Mouse (Mus musculus): ENCODE results near the gene Fam160b1. TPM values are rescaled to one million over a fixed set of nuclear protein-coding genes. Genes with fewer than 3 reads are reported as not detected.

The Fam160b1 gene
- total RNA-seq, 2 experiments from 2014 or later = 14.8 to 14.9 TPM

- intact Hi-C loops (cut with DNase I) = no loop called here
- no peak for DNase-seq
Measured at GRCm38 (mm10) chr19:57339281-57339864, 21.1 kb upstream of the Fam160b1 start.

DNA sequence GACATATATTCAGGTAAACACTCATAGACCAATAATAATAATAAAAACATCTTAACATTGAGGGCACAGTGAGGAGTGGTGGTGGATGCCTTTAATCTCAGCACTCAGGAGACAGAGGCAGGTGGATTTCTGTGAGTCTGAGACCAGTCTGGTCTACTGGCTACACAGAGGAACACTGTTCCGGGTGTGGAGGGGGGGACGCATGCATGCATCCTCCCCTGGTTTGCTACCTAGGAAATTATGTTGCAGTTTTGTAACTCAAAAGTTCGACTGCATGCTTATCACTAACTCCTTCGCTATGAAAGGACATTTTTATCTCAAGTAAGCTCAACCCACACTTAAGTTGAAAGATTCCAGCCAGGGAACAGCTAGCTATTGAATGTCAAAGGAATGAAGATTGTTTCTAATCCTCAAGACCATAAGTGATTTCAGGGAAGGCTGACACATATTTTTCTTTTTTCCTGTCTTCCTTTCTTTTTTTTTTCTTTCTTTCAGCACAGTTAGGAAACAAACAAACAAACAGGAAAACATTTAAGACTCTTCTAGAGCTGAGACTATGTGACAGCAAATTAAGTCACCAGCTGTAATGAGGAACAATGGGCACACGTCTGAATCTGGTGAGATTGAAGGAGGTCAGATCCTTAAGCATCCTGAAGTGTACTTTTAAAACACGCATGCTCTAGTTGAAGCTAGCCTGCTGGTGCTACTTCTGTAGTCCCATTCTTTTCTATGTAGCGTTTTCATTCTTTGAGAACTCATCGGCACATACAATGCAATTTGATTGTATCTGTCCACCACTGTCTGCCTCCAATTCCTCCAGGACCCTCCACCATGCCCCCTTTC lies 19.4 kb upstream of the Fam160b1 start:
- intact Hi-C loops (cut with DNase I) = no loop called here

DNA sequence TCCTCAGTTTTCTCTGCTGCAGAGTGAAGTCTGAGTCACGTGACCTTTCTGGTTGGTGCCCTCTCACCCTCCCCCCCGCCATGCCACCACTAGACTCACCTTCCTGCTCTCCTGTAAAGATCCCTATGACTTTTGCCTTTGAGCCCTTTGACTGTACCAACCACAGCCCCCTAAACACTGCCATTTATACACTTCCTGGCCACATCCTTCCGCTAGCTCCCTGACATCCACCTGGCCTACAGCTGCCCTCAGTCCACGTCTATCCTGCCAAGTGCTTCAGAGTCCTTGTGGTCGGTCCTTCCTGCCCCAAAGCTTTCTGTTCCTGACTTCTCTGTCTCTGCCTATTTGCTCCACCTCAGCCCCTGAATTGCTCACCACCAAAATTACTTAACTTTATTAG lies 16.6 kb upstream of the Fam160b1 start:
- intact Hi-C loops (cut with DNase I) = no loop called here

More for the DNA sequence above, 19.4 kb upstream of the Fam160b1 start:
- no peak for DNase-seq

GRCm38 (mm10) chr19:57344678-57345077 lies 15.8 kb upstream of the Fam160b1 start:
- DNase-seq = no peak
- intact Hi-C loops (cut with DNase I) = no loop called here

More for the DNA sequence above, 16.6 kb upstream of the Fam160b1 start:
- DNase-seq = no peak

DNA sequence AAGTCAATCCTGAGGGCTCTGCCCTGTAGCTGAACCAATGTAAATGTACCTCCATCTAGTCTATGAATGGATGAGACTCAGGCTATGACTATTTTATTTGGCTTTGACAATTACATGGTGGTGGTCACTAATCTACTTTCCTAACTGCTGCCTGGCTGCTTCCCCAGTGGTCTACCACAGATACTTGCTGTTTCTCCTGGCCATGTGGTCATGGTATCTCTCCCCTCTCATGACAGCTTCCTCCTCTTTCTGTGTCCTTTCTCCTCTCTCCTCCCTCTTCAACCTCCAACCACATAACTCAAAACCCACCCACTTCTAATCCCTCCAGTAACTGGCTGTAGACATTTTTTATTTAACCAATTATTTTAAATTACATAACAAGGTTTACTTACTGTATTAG lies 11.4 kb upstream of the Fam160b1 start:
- intact Hi-C loops (cut with DNase I) = no loop called here
- no peak for DNase-seq

- intact Hi-C loops (cut with DNase I) = no loop called here
- DNase-seq = no peak
Measured at GRCm38 (mm10) chr19:57352337-57352935, 8.0 kb upstream of the Fam160b1 start.

DNA sequence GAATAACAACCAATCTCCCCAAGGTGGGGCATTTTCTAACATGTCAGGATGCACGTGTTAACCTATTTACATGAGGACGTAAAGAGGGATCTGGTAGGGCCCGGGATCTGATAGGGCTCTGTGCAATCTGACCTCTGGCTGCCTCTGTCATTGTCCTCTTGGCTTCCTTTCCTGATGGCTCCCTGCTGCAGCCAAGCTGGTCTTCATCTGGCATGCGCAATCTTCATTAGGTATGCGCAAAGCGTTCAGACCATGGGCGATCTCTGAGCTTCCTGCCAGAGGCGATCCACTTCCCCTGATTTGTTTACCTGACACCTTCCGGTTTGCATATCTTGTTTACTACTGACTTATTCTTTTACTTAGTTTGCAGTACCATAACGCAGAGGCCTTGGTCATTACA lies 7.3 kb upstream of the Fam160b1 start:
- intact Hi-C loops (cut with DNase I) = no loop called here
- DNase-seq = no peak

GRCm38 (mm10) chr19:57354050-57354449 lies 6.4 kb upstream of the Fam160b1 start:
- intact Hi-C loops (cut with DNase I) = no loop called here
- DNase-seq = no peak

- no peak for DNase-seq
- intact Hi-C loops (cut with DNase I) = no loop called here
Measured at GRCm38 (mm10) chr19:57354715-57355114, 5.8 kb upstream of the Fam160b1 start.

DNA sequence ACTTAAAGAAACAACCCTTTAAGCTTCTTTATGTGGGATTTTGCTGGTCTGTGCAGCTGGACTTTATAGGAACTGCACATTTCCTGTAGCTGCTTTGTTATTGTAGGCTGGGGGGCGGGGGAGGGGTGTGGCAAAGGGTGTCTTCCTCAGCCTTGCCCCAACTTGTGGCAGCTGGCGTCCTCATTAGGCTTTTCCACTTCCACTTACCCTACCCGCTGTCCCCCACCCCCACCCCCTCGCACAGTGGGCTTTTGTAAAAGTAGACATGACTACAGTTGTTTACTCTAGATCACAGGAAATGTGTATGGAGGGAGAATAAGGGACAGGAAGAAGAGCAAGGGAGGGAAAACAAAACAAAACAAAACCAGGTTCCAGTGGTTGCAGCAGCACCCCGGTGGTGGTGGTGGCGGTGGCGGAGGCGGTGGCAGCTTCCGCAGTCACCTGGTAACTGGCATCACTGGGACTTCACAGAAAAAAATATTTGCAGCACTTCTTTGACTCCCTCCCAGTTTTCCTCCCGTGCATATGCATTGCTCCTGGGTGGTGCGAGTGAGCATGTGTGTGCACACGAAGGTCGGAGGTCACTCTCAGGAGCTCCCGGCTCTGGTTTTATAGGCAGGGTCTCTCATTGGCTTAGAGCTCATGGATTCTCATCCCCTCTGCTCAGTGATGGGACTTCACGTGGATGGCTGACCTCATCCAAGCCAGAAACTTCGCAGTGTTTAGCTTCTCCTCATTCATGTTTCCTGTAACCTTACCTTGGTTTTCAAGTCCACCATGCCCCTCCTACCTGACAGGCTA lies 4.8 kb upstream of the Fam160b1 start:
- peak in 1 of 2 experiments; percentile 22 for DNase-seq
- intact Hi-C loops (cut with DNase I) = no loop called here

DNA sequence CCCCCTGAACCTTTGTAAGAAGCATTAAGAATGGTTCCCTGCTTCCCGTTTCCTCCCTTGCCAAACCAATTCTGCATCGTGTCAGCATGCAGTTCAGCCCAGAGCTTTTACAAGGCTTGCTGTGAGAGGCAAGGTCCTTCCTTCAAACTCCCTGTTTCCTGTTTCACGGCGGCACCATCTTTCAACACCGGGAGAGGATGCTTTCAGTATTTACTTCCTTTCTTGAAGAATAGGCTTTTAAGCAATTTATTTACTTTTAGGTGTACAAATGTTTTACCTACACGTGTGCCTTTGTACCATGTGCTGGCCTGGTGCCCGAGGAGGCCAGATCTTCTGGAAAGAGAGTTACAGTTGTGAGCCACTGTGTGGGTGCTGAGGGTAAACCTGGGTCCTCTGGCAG lies 4.2 kb upstream of the Fam160b1 start:
- intact Hi-C loops (cut with DNase I) = no loop called here
- DNase-seq = peak in 1 of 2 experiments; percentile 16

DNA sequence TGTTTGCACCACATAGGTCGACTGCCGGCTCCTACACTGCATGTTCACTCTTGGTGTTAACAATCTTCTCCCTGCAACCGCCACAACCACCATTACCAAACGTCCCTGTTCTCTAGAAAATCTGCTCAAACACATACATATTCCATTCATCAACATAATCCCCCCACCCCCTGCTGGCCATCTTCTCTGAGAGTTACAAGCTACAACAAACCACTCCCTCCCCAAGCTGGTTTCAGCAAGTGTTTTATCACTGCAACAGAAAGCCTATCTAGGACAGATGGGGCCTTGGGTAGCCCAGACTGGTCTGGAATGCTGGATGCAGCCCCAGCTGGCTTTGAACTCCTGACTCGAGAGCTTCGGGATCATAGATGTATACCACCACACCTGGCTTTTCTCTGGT lies 3.2 kb upstream of the Fam160b1 start:
- intact Hi-C loops (cut with DNase I) = no loop called here
- no peak for DNase-seq

DNA sequence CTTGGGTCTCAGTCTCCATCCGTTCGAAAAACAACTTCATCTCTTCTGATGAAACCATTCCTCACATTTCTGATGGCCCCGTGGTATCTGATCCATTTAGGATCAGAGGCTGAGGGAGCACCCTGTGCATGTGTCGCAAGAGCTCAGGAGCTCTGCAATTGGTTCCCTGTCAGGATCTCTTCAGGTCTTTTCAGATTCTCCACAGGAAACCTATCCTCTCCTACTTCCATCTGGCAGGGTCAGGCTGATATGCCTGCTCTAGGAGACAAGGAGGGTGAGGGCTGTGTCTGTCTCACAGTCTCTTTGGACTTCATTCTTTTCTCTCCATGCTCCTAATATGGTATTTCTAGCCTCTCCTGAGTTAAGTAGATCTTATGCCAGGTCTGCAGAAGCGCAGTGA lies 2.7 kb upstream of the Fam160b1 start:
- DNase-seq = no peak
- intact Hi-C loops (cut with DNase I) = loop anchor here (2.0 kb wide), 1 partner anchor 27 kb away; no protein-coding TSS in a partner anchor

GRCm38 (mm10) chr19:57358322-57358721 lies 2.2 kb upstream of the Fam160b1 start:
- intact Hi-C loops (cut with DNase I) = loop anchor here (2.0 kb wide), 1 partner anchor 28 kb away; no protein-coding TSS in a partner anchor
- DNase-seq = peak; percentile 84 to 87

DNA sequence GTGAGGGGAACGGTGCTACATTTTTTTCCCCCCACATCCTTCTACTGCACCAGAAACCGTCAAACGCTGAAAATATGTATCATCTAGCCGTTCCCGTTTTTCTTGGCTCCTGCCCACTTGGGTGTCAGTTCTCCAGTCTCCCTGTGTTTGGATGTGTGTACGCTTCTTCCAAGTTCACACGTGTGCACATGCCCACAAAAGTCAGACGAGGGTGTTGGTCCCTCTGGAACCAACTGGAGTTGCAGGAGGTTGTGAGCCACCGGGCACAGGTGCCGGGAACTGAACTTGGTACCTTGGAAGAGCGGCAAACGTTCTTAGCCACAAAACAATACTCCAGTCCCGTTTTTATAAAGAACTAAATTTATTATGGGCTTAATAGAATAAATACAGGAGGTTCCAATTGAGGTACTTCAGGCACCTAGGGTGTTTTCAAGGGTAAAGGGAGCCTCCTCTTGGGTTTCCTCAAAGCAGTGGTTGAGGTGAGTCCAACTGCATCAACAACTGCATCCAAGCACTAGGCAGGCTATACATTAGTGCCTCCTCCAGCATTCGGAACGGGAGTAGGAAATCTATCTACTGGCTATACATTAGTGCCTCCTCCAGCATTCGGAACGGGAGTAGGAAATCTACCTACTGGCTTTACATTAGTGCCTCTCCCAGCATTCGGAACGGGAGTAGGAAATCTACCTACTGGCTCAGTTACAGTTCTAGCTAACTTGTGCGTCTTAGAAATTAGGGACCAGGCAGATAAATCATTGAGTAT lies 1.5 kb upstream of the Fam160b1 start:
- intact Hi-C loops (cut with DNase I) = loop anchor here (2.0 kb wide), 1 partner anchor 28 kb away; no protein-coding TSS in a partner anchor
- no peak for DNase-seq

DNA sequence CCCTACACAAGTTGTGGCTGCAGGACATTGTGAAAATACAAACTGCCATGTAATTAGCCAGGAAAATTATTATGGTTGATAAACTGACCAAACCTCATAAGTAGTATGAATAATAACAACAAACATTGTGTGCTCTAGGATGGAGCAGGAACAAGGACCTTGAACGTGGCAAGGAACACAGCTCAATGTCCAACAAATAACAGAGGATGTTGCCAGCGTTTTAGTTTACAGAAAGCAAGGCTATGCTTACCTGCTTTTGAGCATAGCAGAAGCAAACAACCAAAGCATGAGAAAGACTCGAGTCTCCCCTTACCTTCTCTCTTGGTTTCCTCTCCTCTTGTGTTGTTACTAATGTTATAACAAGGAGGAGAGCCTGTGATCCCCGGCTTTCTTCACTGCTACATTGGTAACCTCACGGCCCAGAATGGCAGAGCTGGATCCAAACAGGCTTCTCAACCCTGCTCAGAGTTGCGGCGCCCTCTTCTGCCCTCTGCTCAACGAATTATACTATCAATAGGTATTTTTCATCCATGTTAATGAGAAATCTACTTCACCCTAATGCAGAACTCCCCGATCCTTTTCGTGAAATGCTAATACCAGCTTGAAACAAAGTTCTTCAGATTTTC lies 666 bp upstream of the Fam160b1 start:
- DNase-seq = peak in 1 of 2 experiments; percentile 41
- intact Hi-C loops (cut with DNase I) = loop anchor here (2.0 kb wide), 1 partner anchor 29 kb away; no protein-coding TSS in a partner anchor

- intact Hi-C loops (cut with DNase I) = no loop called here
- DNase-seq = peak in 1 of 2 experiments; percentile 62
Measured at GRCm38 (mm10) chr19:57361131-57361938, 855 bp downstream of the Fam160b1 start.

GRCm38 (mm10) chr19:57361939-57362307 lies 1.4 kb downstream of the Fam160b1 start:
- intact Hi-C loops (cut with DNase I) = no loop called here
- no peak for DNase-seq
